Mouse (Mus musculus) embryonic fibroblast, embryonic 13.5 days (primary cell): ENCODE measurements around the gene Sft2d2. TPM values are rescaled to one million over a fixed set of nuclear protein-coding genes. Genes with fewer than 3 reads are reported as not detected.

Experiments
- H3K27ac ChIP-seq: 2 replicates; pipeline ENCODE4 v1.5.1; 2012; ENCODE audit warnings: low read length, control low read depth, inconsistent platforms; ENCODE audit not compliant: insufficient read depth
- H3K4me1 ChIP-seq: 2 replicates; pipeline ENCODE4 v1.6.1; 2011; ENCODE audit warnings: low read length; ENCODE audit not compliant: control insufficient read depth, insufficient read depth
- H3K4me3 ChIP-seq: 2 replicates; pipeline ENCODE4 v1.5.1; 2011; ENCODE audit warnings: mild to moderate bottlenecking, control low read depth, low read length; ENCODE audit not compliant: insufficient read depth
- CTCF ChIP-seq: IDR thresholded peaks from 2 replicates; pipeline ENCODE4 v1.5.1; 2011; ENCODE audit warnings: mild to moderate bottlenecking, control low read depth, low read length, moderate library complexity, borderline replicate concordance; ENCODE audit not compliant: insufficient read depth
- POLR2A ChIP-seq: IDR thresholded peaks from 2 replicates; pipeline ENCODE4 v1.6.1; 2011; ENCODE audit warnings: low read depth, mild to moderate bottlenecking, control low read depth, low read length, moderate library complexity
- polyA plus RNA-seq: library from polyadenylated mRNA; stranded (reverse); fragments of >200 nt; gene quantifications from 2 replicates; pipeline ENCODE4 v1.2.4, GENCODE M21; 2011; ENCODE audit warnings: low read depth; ENCODE audit not compliant: missing spikeins, insufficient read length

The Sft2d2 gene
- polyA plus RNA-seq: 16.4 and 18.5 TPM in 2 replicates

GRCm38 (mm10) chr1:165193880-165194661 is at the start of gene Sft2d2:
TSS of gene Sft2d2 (minus strand) at chr1:165194438.
- peak within 1 kb of the TSS; percentile 23; the same call in 1 of the 2 replicates for H3K27ac ChIP-seq
- H3K4me3 ChIP-seq: peak within 1 kb of the TSS; percentile 75
- H3K4me1 ChIP-seq: peaks cover 13% of the 10 kb centered on the region
- TF ChIP-seq CTCF (no peak), POLR2A (no peak; the same call in 1 of the 2 replicates)

GRCm38 (mm10) chr1:165236321-165237298 is 42.4 kb upstream of the Sft2d2 start, which contains the start of gene Tiprl:
TSS of gene Tiprl (minus strand) at chr1:165236996.
- peak within 1 kb of the TSS; percentile 74 for H3K27ac ChIP-seq
- peak within 1 kb of the TSS; percentile 66 for H3K4me3 ChIP-seq
- TF ChIP-seq CTCF: no peak
- TF ChIP-seq POLR2A: peak; percentile 80
- no peaks in the 10 kb centered on the region for H3K4me1 ChIP-seq

DNA sequence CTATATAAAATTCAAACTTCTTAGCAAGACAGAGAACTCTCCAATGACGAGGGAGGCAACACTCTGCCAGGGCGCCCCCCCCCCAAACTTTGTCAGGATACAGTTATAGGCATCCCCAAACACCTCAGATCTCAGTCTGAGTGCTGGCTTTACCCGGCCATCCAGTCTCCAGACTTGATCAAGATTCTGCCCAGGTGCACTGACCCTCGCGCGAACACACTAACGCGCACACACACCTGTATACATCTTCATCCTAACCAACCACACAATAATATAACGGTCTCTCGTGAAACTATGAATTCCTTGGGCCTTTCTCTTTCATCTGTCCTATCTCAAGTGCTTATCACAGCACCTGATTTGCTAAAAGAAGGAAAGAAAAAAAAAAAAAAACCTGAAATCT is 41.6 kb upstream of the Sft2d2 start:
- TF ChIP-seq CTCF (no peak), POLR2A (no peak)
- no peak overlapping the region; the same call in 1 of the 2 replicates for H3K27ac ChIP-seq
- H3K4me3 ChIP-seq: peak overlapping the region; percentile 66
- no peaks in the 10 kb centered on the region for H3K4me1 ChIP-seq

GRCm38 (mm10) chr1:165233806-165234205 is 39.6 kb upstream of the Sft2d2 start:
- Histone ChIP-seq H3K27ac (no peak overlapping the region), H3K4me3 (no peak overlapping the region), H3K4me1 (no peaks in the 10 kb centered on the region)
- TF ChIP-seq POLR2A: no peak
- TF ChIP-seq CTCF: no peak

DNA sequence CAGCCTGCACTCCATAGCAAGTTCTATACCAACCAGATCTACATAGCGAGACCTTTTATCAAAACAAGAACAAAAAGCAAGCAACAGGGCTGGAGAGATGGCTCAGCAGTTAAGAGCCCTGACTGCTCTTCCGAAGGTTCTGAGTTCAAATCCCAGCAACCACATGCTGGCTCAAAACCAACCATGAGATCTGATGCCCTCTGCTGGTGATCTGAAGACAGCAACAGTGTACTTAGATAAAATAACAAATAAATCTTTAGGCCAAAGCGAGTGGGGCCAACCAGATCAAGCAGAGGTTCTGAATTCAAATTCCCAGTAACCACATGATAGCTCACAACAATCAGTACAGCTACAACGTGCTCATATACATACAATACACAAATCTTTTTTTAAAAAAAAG is 36.5 kb upstream of the Sft2d2 start:
- TF ChIP-seq CTCF (no peak), POLR2A (no peak)
- Histone ChIP-seq H3K4me3 (no peak overlapping the region), H3K27ac (no peak overlapping the region), H3K4me1 (no peaks in the 10 kb centered on the region)

DNA sequence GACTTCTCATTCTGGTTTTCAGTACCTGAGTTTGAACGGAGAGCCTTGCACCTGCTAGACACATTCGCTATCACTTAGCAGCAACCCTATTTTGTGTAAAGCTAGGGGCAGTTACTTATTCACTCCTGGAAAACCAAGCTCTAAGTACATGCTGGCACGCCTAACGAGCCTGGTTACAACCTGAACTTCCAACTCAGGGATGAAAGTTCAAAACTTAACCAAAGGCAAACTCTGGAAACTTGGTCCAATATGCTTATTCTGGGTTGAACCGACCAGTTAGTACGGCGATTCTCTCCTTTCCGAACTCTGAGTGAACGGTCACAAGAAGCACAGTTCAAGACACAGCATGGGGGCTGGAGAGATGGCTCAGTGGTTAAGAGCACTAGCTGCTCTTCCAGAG is 35.3 kb upstream of the Sft2d2 start:
- TF ChIP-seq POLR2A: no peak

DNA sequence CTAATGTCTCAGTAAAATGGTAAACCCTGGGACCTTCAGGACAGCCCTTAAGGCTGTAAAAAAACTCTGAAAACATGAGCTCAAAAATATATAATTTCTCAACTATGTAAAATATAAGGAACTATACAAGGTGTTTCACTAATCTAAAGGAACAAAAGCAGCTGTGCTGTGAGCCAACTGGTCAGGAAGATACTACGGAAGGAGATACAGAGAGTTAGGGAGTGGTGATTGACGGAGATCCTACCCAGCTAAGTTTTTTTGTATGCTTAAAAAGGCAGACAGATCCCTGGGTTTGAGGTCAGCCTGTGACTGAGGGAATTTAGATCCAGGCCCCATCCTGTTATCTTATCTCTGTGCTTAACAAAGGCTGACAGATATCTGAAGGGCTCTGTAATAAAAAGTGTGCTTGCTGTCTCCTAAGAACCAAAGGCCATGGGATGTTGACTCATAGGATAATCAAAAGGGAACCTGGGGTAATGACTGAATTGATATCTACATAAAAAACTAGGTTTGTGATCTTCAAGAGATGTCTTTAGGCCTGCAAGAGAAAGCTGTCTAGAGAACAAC is 22.9 kb upstream of the Sft2d2 start:
- Histone ChIP-seq H3K4me3 (no peak overlapping the region), H3K4me1 (no peaks in the 10 kb centered on the region), H3K27ac (no peak overlapping the region)
- no peak for TF ChIP-seq CTCF
- no peak for TF ChIP-seq POLR2A

More for the DNA sequence above, 35.3 kb upstream of the Sft2d2 start:
- no peak overlapping the region for H3K4me3 ChIP-seq
- no peaks in the 10 kb centered on the region for H3K4me1 ChIP-seq
- no peak overlapping the region for H3K27ac ChIP-seq

GRCm38 (mm10) chr1:165215831-165216230 is 21.6 kb upstream of the Sft2d2 start:
- no peak for TF ChIP-seq CTCF
- TF ChIP-seq POLR2A: no peak
- Histone ChIP-seq H3K4me1 (no peaks in the 10 kb centered on the region), H3K4me3 (no peak overlapping the region), H3K27ac (no peak overlapping the region)

DNA sequence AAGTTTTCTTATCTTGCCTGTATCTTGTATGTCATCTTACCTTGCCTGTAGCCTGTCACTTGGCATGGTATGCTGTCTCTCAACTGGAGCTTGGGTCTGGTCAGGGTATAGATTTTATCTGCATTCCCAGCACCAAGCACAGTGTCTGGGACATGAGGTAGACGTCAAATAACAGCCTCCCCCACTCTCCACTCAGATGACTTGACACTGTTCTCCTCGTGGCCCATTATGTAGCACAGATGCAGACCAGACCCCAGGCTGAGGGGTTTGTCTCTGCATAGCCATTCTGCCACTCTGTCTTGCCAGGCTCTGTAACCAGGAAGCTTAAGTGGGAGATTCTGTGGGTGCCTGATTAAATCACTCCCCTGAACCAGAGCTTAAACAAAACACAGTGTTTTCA is 11.4 kb upstream of the Sft2d2 start:
- Histone ChIP-seq H3K27ac (no peak overlapping the region), H3K4me3 (no peak overlapping the region), H3K4me1 (0 out of 2 replicates have a peak, but pooled peaks cover 2% of the 10 kb centered on the region)
- TF ChIP-seq CTCF (no peak), POLR2A (no peak)
